Mouse (Mus musculus) MEL (cell line): ENCODE results near the gene Mab21l3.

Source experiments
- EP300 ChIP-seq, 2 experiments: IDR thresholded peaks; 2 replicates each; pipeline ENCODE4 v1.6.1; 2011; ENCODE audit warnings: improper control_type of control experiment in 2 of 2, low read length in 2 of 2, low read depth in 1 of 2, mild to moderate bottlenecking in 1 of 2
- HCFC1 ChIP-seq: IDR thresholded peaks from 2 replicates; pipeline ENCODE4 v1.6.1; 2012; ENCODE audit warnings: low read depth, mild to moderate bottlenecking, inconsistent platforms, low read length, improper control_type of control experiment, moderate library complexity
- POLR2A ChIP-seq, 2 experiments: IDR thresholded peaks; 2 replicates each; pipeline ENCODE4 v1.6.1; 2011 to 2012; ENCODE audit warnings: low read length in 2 of 2, mild to moderate bottlenecking in 2 of 2, control low read depth in 1 of 2, improper control_type of control experiment in 1 of 2, low read depth in 1 of 2, moderate library complexity in 1 of 2; ENCODE audit not compliant: control insufficient read depth in 1 of 2, insufficient read depth in 1 of 2, poor library complexity in 1 of 2
- ZKSCAN1 ChIP-seq: IDR thresholded peaks from 2 replicates; pipeline ENCODE4 v1.6.1; 2012; ENCODE audit warnings: low read depth, mild to moderate bottlenecking, inconsistent platforms, low read length, improper control_type of control experiment, moderate library complexity

- no peak for TF ChIP-seq POLR2A (IDR thresholded peaks at IDR 0.05; ENCODE audit: control insufficient read depth in 1 of 2, insufficient read depth in 1 of 2, low read depth in 1 of 2, low read length in 2 of 2, poor library complexity in 1 of 2)
- TF ChIP-seq HCFC1 = no peak
- no peak for TF ChIP-seq ZKSCAN1
- no peak for TF ChIP-seq EP300 (IDR thresholded peaks at IDR 0.05; ENCODE audit: low read depth in 1 of 2, low read length in 2 of 2)
Measured at GRCm38 (mm10) chr3:101775732-101776131, 73.0 kb downstream of the Mab21l3 start.
